Mouse (Mus musculus) yolk sac, embryonic 10.5 days (tissue): ENCODE measurements around the gene Flywch1.

Experiments used
- DNase-seq: peaks from one replicate; pipeline ENCODE4 v3.0.0-alpha.2; 2017; ENCODE audit warnings: low spot score

The Flywch1 gene

DNA sequence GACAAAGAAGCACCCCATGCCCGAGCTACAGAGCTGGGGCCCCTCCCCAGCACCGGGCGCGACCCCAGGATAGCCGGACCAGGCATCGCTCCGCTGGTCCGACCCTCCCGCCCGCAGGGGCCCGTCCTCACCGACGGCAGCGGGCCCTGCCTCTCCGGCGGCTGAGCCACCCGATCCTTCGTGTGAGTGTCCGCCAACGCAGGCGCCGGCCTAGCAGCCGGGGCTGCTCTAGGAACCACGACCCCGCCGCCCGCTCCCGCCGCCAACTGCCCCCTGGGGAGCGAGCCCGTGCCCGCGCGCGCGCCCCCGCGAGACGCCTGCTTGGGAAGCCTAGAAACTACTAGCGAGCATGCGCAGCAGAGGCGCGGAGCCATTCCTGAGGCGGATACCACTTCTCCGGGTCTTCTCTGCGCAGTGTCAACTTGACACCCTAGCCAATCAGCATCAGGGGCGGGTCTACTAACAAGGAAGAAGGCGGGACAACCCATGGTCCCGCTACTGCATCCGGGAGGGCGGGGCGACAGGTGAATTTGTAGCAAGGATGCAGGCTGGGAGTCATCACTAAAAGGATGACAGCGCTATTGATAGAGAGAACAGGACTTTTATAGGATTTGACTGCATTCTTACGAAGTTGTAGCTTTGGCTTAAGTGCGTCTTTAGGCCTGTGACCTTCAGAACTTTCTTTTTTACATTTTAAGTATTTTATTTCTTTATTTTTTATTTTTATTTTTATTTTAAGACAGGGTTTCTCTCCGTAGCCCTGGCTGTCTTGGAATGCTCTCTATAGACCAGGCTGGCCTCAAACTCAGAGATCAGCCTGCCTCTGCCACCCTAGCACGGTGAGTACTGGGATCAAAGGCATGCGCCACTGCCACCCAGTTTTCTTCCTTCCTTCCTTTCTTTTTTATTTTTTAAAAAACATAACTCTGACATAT, at the start of gene Flywch1:
Gene Flywch1, minus strand, starts transcription at position 319 of the 935 bp plus-strand sequence.
- peak; percentile 98 for DNase-seq

DNA sequence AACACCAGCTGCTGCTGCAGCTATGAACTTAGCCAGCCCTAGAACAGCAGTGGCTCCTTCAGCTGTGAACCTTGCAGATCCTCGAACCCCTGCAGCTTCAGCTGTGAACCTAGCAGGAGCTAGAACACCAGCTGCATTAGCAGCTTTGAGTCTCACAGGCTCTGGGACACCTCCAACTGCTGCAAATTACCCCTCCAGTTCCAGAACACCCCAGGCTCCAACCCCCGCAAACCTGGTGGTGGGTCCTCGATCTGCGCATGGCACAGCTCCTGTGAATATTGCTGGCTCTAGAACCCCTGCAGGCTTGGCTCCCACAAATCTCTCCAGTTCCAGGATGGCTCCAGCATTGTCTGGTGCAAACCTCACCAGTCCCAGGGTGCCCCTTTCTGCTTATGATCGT, 49.3 kb upstream of the Flywch1 start:
- no peak for DNase-seq

- DNase-seq, result no peak
These were observed 47.8 kb upstream of the Flywch1 start for GRCm38 (mm10) chr17:23819235-23819634.

GRCm38 (mm10) chr17:23818579-23818978, 47.2 kb upstream of the Flywch1 start:
- DNase-seq, result no peak

GRCm38 (mm10) chr17:23815641-23816040, 44.2 kb upstream of the Flywch1 start:
- DNase-seq, result no peak

DNA sequence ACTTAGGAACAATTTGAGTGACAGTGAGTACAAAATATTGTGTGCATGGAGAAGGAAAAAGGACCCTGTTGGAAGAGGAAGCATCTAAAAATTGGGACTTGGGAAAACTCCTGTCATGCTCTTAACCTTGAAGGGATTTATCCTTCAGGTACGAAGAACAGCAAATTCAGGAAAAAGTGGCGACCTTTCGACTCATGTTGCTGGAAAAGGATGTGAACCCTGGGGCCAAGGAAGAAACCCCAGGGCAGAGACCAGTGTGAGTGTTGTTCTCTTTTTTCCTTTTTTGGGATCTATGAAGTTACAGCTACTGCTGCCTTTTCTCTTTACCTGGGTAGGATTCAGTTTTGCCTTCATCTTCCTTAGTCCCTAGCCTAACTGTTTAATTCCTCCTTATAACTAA, 36.5 kb upstream of the Flywch1 start:
- DNase-seq, result no peak

DNA sequence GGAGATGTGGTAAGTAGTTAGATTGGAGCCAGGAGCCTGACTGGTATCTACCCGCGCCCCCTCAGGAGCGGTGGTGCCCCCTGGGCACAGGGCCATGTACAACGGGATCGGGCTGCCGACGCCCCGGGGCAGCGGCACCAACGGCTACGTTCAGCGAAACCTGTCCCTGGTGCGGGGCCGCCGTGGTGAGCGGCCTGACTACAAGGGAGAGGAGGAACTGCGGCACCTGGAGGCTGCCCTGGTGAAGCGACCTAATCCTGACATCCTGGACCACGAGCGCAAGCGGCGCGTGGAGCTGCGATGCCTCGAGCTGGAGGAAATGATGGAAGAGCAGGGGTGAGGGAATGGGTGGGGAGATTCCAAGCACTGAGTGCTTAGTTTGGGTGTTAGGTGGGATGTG, 35.5 kb upstream of the Flywch1 start:
- no peak for DNase-seq

GRCm38 (mm10) chr17:23804426-23805085, 33.2 kb upstream of the Flywch1 start:
- DNase-seq, result no peak

GRCm38 (mm10) chr17:23803366-23804041, 32.1 kb upstream of the Flywch1 start:
- DNase-seq, result peak; percentile 91

DNA sequence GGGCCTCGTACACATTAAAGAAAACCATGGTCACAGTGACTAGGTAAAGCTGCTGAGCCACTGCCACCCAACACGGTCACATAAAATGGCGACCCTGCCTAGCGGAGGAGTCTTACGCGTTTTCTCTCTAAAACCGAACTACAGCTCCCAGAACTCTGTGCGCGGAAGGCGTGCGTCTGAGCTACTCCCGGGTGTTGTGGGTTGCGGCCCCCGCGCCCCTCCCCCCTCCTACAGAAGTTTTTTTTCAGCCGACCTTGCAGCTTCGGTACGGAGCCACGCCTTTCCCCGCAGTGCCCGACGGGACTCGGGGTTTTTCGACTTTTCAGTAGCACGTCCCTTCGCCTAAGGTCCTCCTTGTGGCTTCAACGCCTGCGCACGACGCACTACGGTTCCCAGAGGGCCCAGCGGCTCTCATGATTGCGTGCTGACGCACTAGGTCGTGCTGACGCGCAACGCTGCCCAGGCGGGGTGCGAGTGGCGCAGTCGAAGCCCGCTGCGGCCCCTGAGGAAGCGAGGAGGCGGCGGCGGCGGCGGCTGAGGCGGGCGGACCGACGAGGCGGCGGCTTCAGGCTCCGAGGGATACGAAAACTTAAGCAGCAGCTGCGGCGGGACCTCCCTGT, 31.5 kb upstream of the Flywch1 start:
- peak; percentile 99 for DNase-seq

DNA sequence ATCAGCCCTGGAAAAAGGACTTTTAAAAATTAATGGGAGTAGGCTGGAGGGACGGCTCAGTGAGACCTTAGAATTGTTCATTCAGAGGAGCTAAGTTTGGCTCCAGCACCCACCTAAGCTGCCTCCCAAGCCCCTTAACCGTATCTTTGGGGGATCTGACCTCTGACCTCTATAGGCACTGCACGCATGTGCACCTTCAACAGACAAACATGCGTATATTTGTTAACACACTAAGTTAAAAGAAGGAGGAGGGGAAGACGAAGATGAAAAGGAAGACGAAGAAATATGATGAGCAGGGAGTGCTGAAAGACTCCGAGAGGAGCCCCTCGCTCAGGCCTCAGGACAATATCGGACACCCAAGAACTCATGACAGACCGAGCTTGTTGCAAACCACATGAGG, 30.2 kb upstream of the Flywch1 start:
- DNase-seq, result no peak

DNA sequence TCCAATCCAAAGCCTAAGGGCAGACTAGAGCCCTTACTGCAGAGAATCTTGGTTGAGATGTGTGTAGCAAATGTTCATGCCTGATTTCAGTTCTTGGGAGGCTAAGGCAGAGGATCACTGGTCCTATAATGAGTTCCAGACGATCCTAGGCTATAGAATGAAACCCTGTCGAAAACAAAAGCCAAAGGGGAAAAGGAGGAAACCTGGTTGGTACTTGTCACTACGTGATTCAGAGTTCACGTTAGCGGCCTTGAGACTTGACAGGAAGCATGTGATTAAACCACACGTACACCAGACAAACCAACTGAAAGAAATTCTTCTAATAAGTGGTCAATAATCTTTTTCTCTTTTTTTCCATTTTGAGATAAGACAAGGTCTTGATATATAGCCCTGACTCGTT, 25.9 kb upstream of the Flywch1 start:
- DNase-seq, result no peak

- no peak for DNase-seq
These were observed 23.9 kb upstream of the Flywch1 start for GRCm38 (mm10) chr17:23795323-23795722.

GRCm38 (mm10) chr17:23791079-23791357, 19.6 kb upstream of the Flywch1 start:
- no peak for DNase-seq

- DNase-seq, result peak; percentile 58
These were observed 19.1 kb upstream of the Flywch1 start, which contains the start of gene Srrm2 for GRCm38 (mm10) chr17:23790269-23791078. Gene Srrm2 (plus strand): TSS chr17:23790532.

GRCm38 (mm10) chr17:23789749-23790268, 18.4 kb upstream of the Flywch1 start:
- no peak for DNase-seq

GRCm38 (mm10) chr17:23788973-23789372, 17.6 kb upstream of the Flywch1 start:
- no peak for DNase-seq

GRCm38 (mm10) chr17:23786510-23786931, 15.1 kb upstream of the Flywch1 start:
- no peak for DNase-seq

GRCm38 (mm10) chr17:23785561-23786471, 14.4 kb upstream of the Flywch1 start, which contains the start of gene Flywch2:
Gene Flywch2 (minus strand): TSS chr17:23786081.
- peak; percentile 62 for DNase-seq

- no peak for DNase-seq
These were observed 11.9 kb upstream of the Flywch1 start for GRCm38 (mm10) chr17:23783352-23783751.
